Mouse (Mus musculus) c-Kit-positive CD71-positive TER-119-negative erythroid progenitor cells, embryonic 14.5 days (primary cell): ENCODE data around the gene Olfr502.
"Not testable (repeated sequence)": the region's sequence is repeated elsewhere in the genome, so short reads cannot be mapped to it uniquely, and the experiment has no call there.

Experiments
- DNase-seq: peaks from one replicate; pipeline ENCODE4 v3.0.0-alpha.2; 2013; ENCODE audit warnings: low read depth

Gene Olfr502

GRCm38 (mm10) chr7:108524965-108525364 is at the start of gene Olfr502:
Gene Olfr502, minus strand, starts transcription at chr7:108525065.
- no peak for DNase-seq

GRCm38 (mm10) chr7:108565693-108566092 is 40.8 kb upstream of the Olfr502 start, which contains the start of gene Olfr504:
Gene Olfr504, minus strand, starts transcription at chr7:108565793.
- no peak for DNase-seq

- DNase-seq = not testable (repeated sequence)
These were observed 19.4 kb upstream of the Olfr502 start, which contains the start of gene Olfr503 for GRCm38 (mm10) chr7:108544227-108544626. Gene Olfr503, plus strand, starts transcription at chr7:108544527.

GRCm38 (mm10) chr7:108542416-108542815 is 17.6 kb upstream of the Olfr502 start:
- DNase-seq = no peak
